Mouse (Mus musculus) megakaryocyte, embryonic 14.5 days (primary cell): Measurements from ENCODE around the gene Actr6. TPM values are rescaled to one million over a fixed set of nuclear protein-coding genes. Genes with fewer than 3 reads are reported as not detected.
"Not testable (repeated sequence)": the region's sequence is repeated elsewhere in the genome, so short reads cannot be mapped to it uniquely, and the experiment has no call there.

Experiments
- H3K27me3 ChIP-seq: replicated peaks from 2 replicates; pipeline ENCODE3; 2012; ENCODE audit warnings: inconsistent platforms
- H3K36me3 ChIP-seq: replicated peaks from 2 replicates; pipeline ENCODE3; 2012; ENCODE audit warnings: low read length, inconsistent platforms, mixed read lengths
- H3K4me1 ChIP-seq: 2 replicates; pipeline ENCODE4 v1.6.1; 2012; ENCODE audit warnings: inconsistent platforms
- H3K4me3 ChIP-seq: replicated peaks from 2 replicates; pipeline ENCODE3; 2012; ENCODE audit warnings: moderate library complexity, mild to moderate bottlenecking, inconsistent platforms
- H3K9me3 ChIP-seq: 2 replicates; pipeline ENCODE4 v1.6.1; 2012; ENCODE audit warnings: inconsistent platforms
- FLI1 ChIP-seq: IDR thresholded peaks from 2 replicates; pipeline ENCODE4 v1.6.1; 2012; ENCODE audit warnings: low read length, inconsistent platforms, mixed read lengths
- GATA1 ChIP-seq: IDR thresholded peaks from 3 replicates; pipeline ENCODE4 v1.6.1; 2012; ENCODE audit warnings: mixed read lengths, low read length, inconsistent platforms, borderline replicate concordance
- polyA plus RNA-seq: library from polyadenylated mRNA; stranded (reverse); fragments of >175 nt; gene quantifications from 2 replicates; pipeline ENCODE4 v1.2.3, GENCODE M21; 2012; ENCODE audit warnings: low replicate concordance; ENCODE audit not compliant: insufficient read depth

Gene Actr6
- polyA plus RNA-seq, 1 experiment, result 1.5 TPM

DNA sequence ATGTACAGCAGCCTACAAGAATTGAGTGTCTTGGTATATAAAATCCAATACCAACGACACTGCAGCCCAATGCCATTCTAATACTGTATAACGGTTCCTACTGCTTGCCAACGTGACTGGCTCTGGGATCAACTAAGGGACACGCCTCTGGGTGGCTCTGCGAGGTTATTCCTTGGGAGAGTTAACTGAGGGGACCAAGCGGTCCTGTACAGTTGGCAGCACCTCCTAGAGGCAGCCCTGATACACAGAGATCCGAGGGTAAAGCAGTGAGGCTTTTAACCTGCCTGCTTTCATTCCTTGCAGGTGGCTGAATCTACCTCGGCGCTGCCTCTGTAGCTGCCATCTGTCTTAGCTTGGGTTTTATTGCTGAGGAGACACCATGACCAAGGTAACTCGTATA, 49.1 kb downstream of the Actr6 start:
- peaks cover 82% of the 10 kb centered on the region for H3K4me1 ChIP-seq
- H3K36me3 ChIP-seq, result peaks cover 33% of the 10 kb centered on the region

GRCm38 (mm10) chr10:89682157-89682556, 49.9 kb downstream of the Actr6 start:
- TF ChIP-seq FLI1, result no peak
- no peak for TF ChIP-seq GATA1
- peaks cover 79% of the 10 kb centered on the region for H3K4me1 ChIP-seq
- no peaks in the 10 kb centered on the region for H3K27me3 ChIP-seq
- H3K36me3 ChIP-seq, result peaks cover 41% of the 10 kb centered on the region
- H3K9me3 ChIP-seq, result no peaks in the 10 kb centered on the region
- H3K4me3 ChIP-seq, result peak overlapping the region; percentile 8

More for the DNA sequence above, 49.1 kb downstream of the Actr6 start:
- H3K4me3 ChIP-seq, result no peak overlapping the region
- TF ChIP-seq GATA1 (no peak), FLI1 (no peak)
- H3K9me3 ChIP-seq, result no peaks in the 10 kb centered on the region
- no peaks in the 10 kb centered on the region for H3K27me3 ChIP-seq

DNA sequence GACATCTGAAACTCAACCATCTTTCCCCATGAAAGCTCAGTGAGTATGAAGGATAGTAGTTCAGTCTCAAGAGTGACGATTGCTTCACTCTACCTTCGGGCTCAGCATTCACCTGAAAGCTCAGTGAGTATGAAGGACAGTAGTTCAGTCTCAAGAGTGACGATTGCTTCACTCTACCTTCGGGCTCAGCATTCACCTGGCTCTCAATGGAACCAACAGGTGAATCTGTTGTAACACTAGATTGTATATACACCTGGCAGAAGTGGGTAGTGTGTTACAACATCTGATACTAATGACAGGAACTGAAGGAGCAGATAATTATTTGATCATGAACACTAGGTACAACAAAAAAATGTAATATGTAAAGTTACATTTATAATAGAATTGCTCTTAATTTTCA, 50.4 kb downstream of the Actr6 start:
- peaks cover 75% of the 10 kb centered on the region for H3K4me1 ChIP-seq
- TF ChIP-seq FLI1, result no peak
- TF ChIP-seq GATA1, result no peak

GRCm38 (mm10) chr10:89680517-89680916, 51.6 kb downstream of the Actr6 start:
- Histone ChIP-seq H3K9me3 (no peaks in the 10 kb centered on the region), H3K4me3 (no peak overlapping the region), H3K4me1 (peaks cover 73% of the 10 kb centered on the region), H3K36me3 (peaks cover 55% of the 10 kb centered on the region), H3K27me3 (no peaks in the 10 kb centered on the region)
- TF ChIP-seq GATA1 (no peak), FLI1 (no peak)

More for the DNA sequence above, 50.4 kb downstream of the Actr6 start:
- Histone ChIP-seq H3K36me3 (peaks cover 44% of the 10 kb centered on the region), H3K27me3 (no peaks in the 10 kb centered on the region), H3K4me3 (no peak overlapping the region), H3K9me3 (no peaks in the 10 kb centered on the region)

- Histone ChIP-seq H3K9me3 (no peaks in the 10 kb centered on the region), H3K4me1 (peaks cover 65% of the 10 kb centered on the region), H3K4me3 (no peak overlapping the region), H3K36me3 (peaks cover 60% of the 10 kb centered on the region), H3K27me3 (no peaks in the 10 kb centered on the region)
- TF ChIP-seq FLI1 (no peak), GATA1 (no peak)
Observed at GRCm38 (mm10) chr10:89679448-89679847, 52.6 kb downstream of the Actr6 start.

- TF ChIP-seq FLI1 (no peak), GATA1 (no peak)
- no peaks in the 10 kb centered on the region for H3K27me3 ChIP-seq
- H3K4me1 ChIP-seq, result peaks cover 57% of the 10 kb centered on the region
- H3K4me3 ChIP-seq, result no peak overlapping the region
- H3K36me3 ChIP-seq, result peaks cover 58% of the 10 kb centered on the region
- H3K9me3 ChIP-seq, result no peaks in the 10 kb centered on the region
Observed at GRCm38 (mm10) chr10:89678054-89678453, 54.0 kb downstream of the Actr6 start.

- Histone ChIP-seq H3K27me3 (no peaks in the 10 kb centered on the region), H3K4me3 (no peak overlapping the region), H3K9me3 (no peaks in the 10 kb centered on the region), H3K36me3 (peaks cover 65% of the 10 kb centered on the region), H3K4me1 (peaks cover 48% of the 10 kb centered on the region)
- TF ChIP-seq FLI1 (no peak), GATA1 (no peak)
Observed at GRCm38 (mm10) chr10:89676609-89677008, 55.5 kb downstream of the Actr6 start.

DNA sequence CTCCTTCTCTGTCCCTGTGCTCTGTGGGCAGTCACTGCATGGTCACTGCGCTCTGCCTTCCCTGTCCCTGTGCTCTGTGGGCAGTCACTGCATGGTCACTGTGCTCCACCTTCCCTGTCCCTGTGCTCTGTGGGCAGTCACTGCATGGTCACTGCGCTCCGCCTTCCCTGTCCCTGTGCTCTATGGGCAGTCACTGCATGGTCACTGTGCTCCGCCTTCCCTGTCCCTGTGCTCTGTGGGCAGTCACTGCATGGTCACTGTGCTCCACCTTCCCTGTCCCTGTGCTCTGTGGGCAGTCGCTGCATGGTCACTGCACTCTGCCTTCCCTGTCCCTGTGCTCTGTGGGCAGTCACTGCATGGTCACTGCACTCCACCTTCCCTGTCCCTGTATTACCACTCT, 61.7 kb downstream of the Actr6 start:
- peaks cover 84% of the 10 kb centered on the region for H3K36me3 ChIP-seq
- peaks cover 25% of the 10 kb centered on the region for H3K4me1 ChIP-seq
- H3K4me3 ChIP-seq, result peak overlapping the region; percentile 69

GRCm38 (mm10) chr10:89667571-89667970, 64.5 kb downstream of the Actr6 start:
- no peaks in the 10 kb centered on the region for H3K27me3 ChIP-seq
- no peak overlapping the region for H3K4me3 ChIP-seq
- H3K9me3 ChIP-seq, result peaks cover 4% of the 10 kb centered on the region; the same call in 1 of the 2 replicates
- TF ChIP-seq GATA1 (no peak), FLI1 (no peak)
- H3K4me1 ChIP-seq, result peaks cover 35% of the 10 kb centered on the region
- H3K36me3 ChIP-seq, result peaks cover 91% of the 10 kb centered on the region

More for the DNA sequence above, 61.7 kb downstream of the Actr6 start:
- H3K9me3 ChIP-seq, H3K27me3 ChIP-seq: not testable (repeated sequence)

DNA sequence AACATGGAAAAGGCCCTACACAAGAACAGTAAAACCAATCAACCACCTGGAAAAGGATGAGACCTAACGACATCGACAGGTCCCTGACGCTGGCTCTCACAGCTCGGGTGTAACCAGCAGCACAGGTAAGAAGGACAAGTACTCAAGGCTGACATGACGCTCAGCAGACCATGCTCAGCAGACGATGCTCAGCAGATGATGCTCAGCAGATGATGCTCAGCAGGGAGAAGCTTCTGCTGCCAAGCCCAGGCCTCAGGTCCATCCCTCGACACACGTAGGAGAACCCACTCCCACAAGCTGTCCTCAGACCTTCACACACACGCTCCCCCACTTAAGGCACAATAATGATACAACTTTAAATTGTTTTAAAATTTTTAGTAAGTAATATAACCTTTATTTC, 66.4 kb downstream of the Actr6 start:
- no peak overlapping the region for H3K4me3 ChIP-seq
- H3K27me3 ChIP-seq, result no peaks in the 10 kb centered on the region
- H3K36me3 ChIP-seq, result peaks cover 87% of the 10 kb centered on the region
- peaks cover 38% of the 10 kb centered on the region for H3K4me1 ChIP-seq
- TF ChIP-seq GATA1 (no peak), FLI1 (no peak)
- H3K9me3 ChIP-seq, result peaks cover 4% of the 10 kb centered on the region; the same call in 1 of the 2 replicates
